Comparison of ENCODE assay signal across 21 mouse cellular contexts in the genomic region with DNA sequence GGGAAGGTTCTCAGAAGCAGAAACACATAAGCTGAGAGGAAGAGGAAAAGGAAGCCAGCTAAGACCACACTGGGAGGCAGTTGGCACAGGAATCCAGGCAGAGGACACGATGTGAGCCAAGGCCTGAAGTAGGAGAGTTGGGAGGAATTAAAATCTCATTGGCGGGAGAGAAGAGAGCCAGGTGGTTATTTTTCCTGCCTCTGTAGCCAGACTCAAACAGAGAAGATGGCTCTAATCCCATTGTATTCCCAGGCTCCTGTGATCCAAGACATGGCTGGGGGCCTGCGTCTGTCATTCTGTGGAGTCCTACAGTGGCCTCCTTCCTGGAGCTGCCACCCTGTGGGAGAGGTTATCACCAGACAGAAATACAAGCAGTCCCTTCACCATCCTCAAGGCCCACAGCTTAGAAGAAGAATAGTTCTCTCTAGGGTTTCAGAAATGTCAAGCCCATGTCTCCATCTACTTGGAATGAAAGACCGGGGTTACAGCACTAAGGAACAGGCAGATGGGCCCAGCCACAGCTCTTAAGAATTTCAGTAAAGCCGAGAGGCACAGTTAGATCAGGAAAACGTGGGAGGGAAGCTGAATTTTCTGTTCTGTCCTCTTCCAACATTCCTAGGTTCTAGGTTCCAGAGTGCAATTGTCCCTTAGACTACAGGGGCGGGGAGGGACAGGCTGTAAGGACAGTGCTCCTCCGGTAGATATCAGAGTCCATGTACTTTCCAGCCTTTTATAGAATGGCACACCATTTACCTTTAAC.
DNase-seq lines count a peak whose midpoint lies in the region; ATAC-seq and TF ChIP-seq lines count a peak whose summit lies in the region.
"Had no signal": no experiment of that assay in that cellular context is flagged by ENCODE, and none has a peak within 500 bp of the region (broad histone marks: within the 10 kb centered on the region; RNA-seq: fewer than 3 reads in every experiment).

No protein-coding gene starts in this region.

- H3K4me1 ChIP-seq in midbrain, postnatal 0 days (ENCODE audit: insufficient read depth, low read length), result no peaks in the 10 kb centered on the region
- H3K4me1 ChIP-seq in midbrain, embryonic 13.5 days (replicated peaks), result no peaks in the 10 kb centered on the region
- H3K4me1 ChIP-seq: heart, embryonic 12.5 days; liver, embryonic 12.5 days had no signal

- TF ChIP-seq CTCF in midbrain, postnatal 0 days (IDR thresholded peaks at IDR 0.05), result no peak

- no peak overlapping the region for H3K4me3 ChIP-seq in midbrain, postnatal 0 days (ENCODE audit: low read depth, low read length)
- H3K4me3 ChIP-seq in midbrain, embryonic 13.5 days (replicated peaks), result no peak overlapping the region
- H3K4me3 ChIP-seq: heart, embryonic 12.5 days; limb, embryonic 12.5 days; liver, embryonic 12.5 days had no signal

- no peak overlapping the region for H3K9ac ChIP-seq in midbrain, postnatal 0 days (replicated peaks; ENCODE audit: low read length, poor library complexity, severe bottlenecking)
- H3K9ac ChIP-seq in midbrain, embryonic 13.5 days (replicated peaks), result no peak overlapping the region
- H3K9ac ChIP-seq: heart, embryonic 12.5 days; hindbrain, embryonic 14.5 days; limb, embryonic 12.5 days; liver, embryonic 12.5 days; lung, embryonic 14.5 days had no signal

- no peak for DNase-seq in frontal cortex, postnatal 14 days (ENCODE audit: low spot score in 2 of 2)
- DNase-seq in midbrain, postnatal 0 days (ENCODE audit: low spot score), result peak; percentile 53
- DNase-seq in cerebellum, postnatal 25 days, result peak; percentile 85 to 87
- DNase-seq in right cerebral cortex, postnatal 36 days (ENCODE audit: low spot score in 2 of 2), result no peak
- DNase-seq in embryo, embryonic 10.5 days (ENCODE audit: low spot score), result no peak
- DNase-seq in adrenal gland, adult 18-20 months (ENCODE audit: low spot score in 2 of 2), result no peak
- DNase-seq: adrenal gland, postnatal 14 days; gastrocnemius, postnatal 10 days; heart, adult 11 months; heart, postnatal 14 days; lung, embryonic 14.5 days; lung, postnatal 4 days; retina, postnatal 1 day had no signal

- WGBS in midbrain, postnatal 0 days, result 73% methylated on average over 8 of the region's 8 CpGs
- 76% methylated on average over 8 of the region's 8 CpGs for WGBS in midbrain, embryonic 13.5 days

- no peaks in the 10 kb centered on the region for H3K36me3 ChIP-seq in midbrain, postnatal 0 days (ENCODE audit: insufficient read depth, low read length)
- H3K36me3 ChIP-seq in midbrain, embryonic 13.5 days, result no peaks in the 10 kb centered on the region
- H3K36me3 ChIP-seq: heart, embryonic 12.5 days; liver, embryonic 12.5 days had no signal

- no peaks in the 10 kb centered on the region for H3K27me3 ChIP-seq in midbrain, postnatal 0 days (ENCODE audit: insufficient read depth, low read length)
- peaks cover 60% of the 10 kb centered on the region for H3K27me3 ChIP-seq in midbrain, embryonic 13.5 days
- H3K27me3 ChIP-seq: heart, embryonic 12.5 days; limb, embryonic 12.5 days; liver, embryonic 12.5 days had no signal

- no peak overlapping the region for H3K27ac ChIP-seq in midbrain, postnatal 0 days (ENCODE audit: low read depth, low read length)
- H3K27ac ChIP-seq in midbrain, embryonic 13.5 days, result no peak overlapping the region
- H3K27ac ChIP-seq: hindbrain, embryonic 14.5 days; limb, embryonic 12.5 days; liver, embryonic 12.5 days; stomach, postnatal 0 days had no signal

- no peaks in the 10 kb centered on the region for H3K9me3 ChIP-seq in midbrain, postnatal 0 days (ENCODE audit: low read length)
- no peaks in the 10 kb centered on the region for H3K9me3 ChIP-seq in midbrain, embryonic 13.5 days
- H3K9me3 ChIP-seq: heart, embryonic 12.5 days; limb, embryonic 12.5 days; liver, embryonic 12.5 days had no signal

- ATAC-seq in frontal cortex, adult (ENCODE audit: low TSS enrichment), result peak; percentile 69
- no peak for ATAC-seq in midbrain, postnatal 0 days (ENCODE audit: low FRiP score)
- no peak for ATAC-seq in midbrain, embryonic 13.5 days
- ATAC-seq: intestine, postnatal 0 days; liver, embryonic 12.5 days had no signal

- H3K4me2 ChIP-seq in midbrain, postnatal 0 days (ENCODE audit: low read depth, low read length, poor library complexity, severe bottlenecking), result no peak overlapping the region
- no peak overlapping the region for H3K4me2 ChIP-seq in midbrain, embryonic 13.5 days (replicated peaks)
- H3K4me2 ChIP-seq: heart, embryonic 12.5 days; hindbrain, embryonic 14.5 days; limb, embryonic 12.5 days; liver, embryonic 12.5 days; lung, embryonic 14.5 days had no signal

Comparison
In these comparisons a context has a peak if more than half of its experiments do, and no peak if none do; other contexts are left out.
1. DNase-seq: peak in midbrain, postnatal 0 days (single experiment) and cerebellum, postnatal 25 days (2 of 2); none in frontal cortex, postnatal 14 days (0 of 2), right cerebral cortex, postnatal 36 days (0 of 2), embryo, embryonic 10.5 days (single experiment) and adrenal gland, adult 18-20 months (0 of 2).